Mouse (Mus musculus) lung, postnatal 0 days (tissue): ENCODE results near the gene Brd3os.

Source experiments
- CTCF ChIP-seq: IDR thresholded peaks from 2 replicates; pipeline ENCODE4 v1.5.1; 2016; ENCODE audit warnings: antibody characterized with exemption, mild to moderate bottlenecking
- EP300 ChIP-seq: IDR thresholded peaks from 2 replicates; pipeline ENCODE4 v1.6.1; 2016; ENCODE audit warnings: antibody characterized with exemption, mild to moderate bottlenecking, control low read depth

GRCm38 (mm10) chr2:27462901-27463300 lies 20.8 kb downstream of the Brd3os start:
- TF ChIP-seq CTCF (no peak), EP300 (no peak)
